Mouse (Mus musculus): Measurements from ENCODE around the gene Tescl. TPM values are rescaled to one million over a fixed set of nuclear protein-coding genes. Genes with fewer than 3 reads are reported as not detected.

The Tescl gene
- polyA plus RNA-seq, 1 experiment from 2014 or later, result not detected

DNA sequence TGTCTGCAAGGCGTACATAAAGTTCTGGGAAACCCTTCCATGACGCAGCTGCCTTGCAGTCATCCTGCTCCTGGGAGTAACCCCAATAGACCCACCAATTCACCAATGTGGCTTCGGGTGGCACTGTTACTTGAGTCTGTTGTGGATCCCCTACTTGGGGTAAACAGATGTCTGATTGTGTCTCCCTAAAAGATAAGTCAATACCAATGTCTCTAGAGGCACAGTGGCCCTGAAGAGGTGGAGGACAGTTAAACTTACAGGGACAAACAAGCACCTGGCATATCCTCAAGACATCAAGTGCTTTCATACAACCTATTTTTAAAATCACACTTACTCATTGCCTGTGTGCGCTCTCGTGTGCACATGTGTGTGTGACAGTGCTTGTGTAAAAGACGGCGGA lies 38.4 kb downstream of the Tescl start:
- Histone ChIP-seq H3K36me3 (peaks cover 69% of the 10 kb centered on the region), H3K9me3 (no peaks in the 10 kb centered on the region), H3K27me3 (no peaks in the 10 kb centered on the region), H3K9ac (replicated peaks) (no peak overlapping the region), H3K4me2 (replicated peaks) (no peak overlapping the region), H3K27ac (no peak overlapping the region), H3K4me3 (replicated peaks) (no peak overlapping the region), H3K4me1 (replicated peaks) (peaks cover 21% of the 10 kb centered on the region)
- ATAC-seq, result no peak
- WGBS, result 99% methylated on average over 7 of the region's 7 CpGs

DNA sequence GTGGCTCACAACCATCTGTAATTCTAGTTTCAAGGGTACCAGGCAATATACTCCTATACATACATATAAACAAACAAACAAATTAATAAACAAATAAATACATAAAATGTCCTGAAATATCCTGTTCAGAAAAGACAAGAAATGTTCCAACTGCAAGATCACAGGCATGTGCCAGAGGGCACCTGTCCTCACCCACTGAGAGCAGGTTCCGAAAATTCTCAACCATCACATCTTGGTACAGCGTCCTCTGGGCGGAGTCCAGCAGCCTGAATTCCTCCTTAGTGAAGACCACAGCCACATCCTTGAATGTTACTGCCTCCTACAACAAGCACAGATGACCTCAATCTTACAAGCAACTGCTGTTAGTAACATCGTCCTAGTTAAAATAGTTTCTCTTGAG lies 39.0 kb downstream of the Tescl start:
- Histone ChIP-seq H3K9ac (replicated peaks) (no peak overlapping the region), H3K27me3 (no peaks in the 10 kb centered on the region), H3K4me3 (replicated peaks) (no peak overlapping the region), H3K4me1 (replicated peaks) (peaks cover 15% of the 10 kb centered on the region), H3K9me3 (no peaks in the 10 kb centered on the region), H3K4me2 (replicated peaks) (no peak overlapping the region), H3K27ac (no peak overlapping the region), H3K36me3 (peaks cover 75% of the 10 kb centered on the region)
- WGBS, result 94% methylated on average over 4 of the region's 4 CpGs
- no peak for ATAC-seq

DNA sequence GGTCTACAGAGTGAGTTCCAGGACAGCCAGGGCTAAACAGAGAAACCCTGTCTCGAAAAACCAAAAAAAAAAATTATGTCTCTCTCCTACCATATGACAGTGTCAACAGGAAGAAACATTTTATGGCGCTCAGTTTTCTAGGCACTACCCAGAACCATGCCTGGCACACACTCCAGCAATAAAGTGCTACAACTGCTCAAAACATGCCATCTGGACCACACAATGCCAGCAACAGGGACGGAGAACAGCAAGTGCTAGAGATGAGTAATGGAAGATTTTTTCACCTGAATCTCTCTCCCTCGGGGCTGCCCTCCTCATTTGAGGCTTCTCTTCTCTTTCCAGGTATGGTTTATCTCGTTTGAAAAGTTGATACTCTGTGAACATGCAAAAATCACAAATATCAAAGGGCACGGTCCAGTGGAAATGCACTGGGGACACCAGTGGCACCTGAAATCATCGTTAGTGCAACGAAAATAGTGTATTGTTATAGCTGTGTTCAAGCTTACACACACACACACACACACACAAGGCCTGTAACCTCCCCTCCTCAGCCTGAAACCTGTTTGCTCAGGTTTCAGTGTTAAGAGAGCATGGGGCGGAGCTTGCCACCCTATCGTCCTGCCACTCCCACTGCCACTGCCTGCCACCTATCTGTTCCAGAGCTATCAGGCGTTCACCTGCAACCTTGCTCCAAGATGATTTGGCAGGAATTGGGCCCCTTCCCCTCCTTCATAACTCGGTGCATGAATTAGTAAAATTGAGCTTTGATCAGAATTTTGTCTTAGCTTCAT lies 40.5 kb downstream of the Tescl start:
- no peak overlapping the region for H3K4me2 ChIP-seq (replicated peaks)
- 92% methylated on average over 12 of the region's 12 CpGs for WGBS
- ATAC-seq, result no peak
- H3K9me3 ChIP-seq, result no peaks in the 10 kb centered on the region
- peaks cover 11% of the 10 kb centered on the region for H3K4me1 ChIP-seq (replicated peaks)
- peaks cover 88% of the 10 kb centered on the region for H3K36me3 ChIP-seq
- no peak overlapping the region for H3K4me3 ChIP-seq (replicated peaks)
- no peaks in the 10 kb centered on the region for H3K27me3 ChIP-seq
- no peak overlapping the region for H3K9ac ChIP-seq (replicated peaks)
- no peak overlapping the region for H3K27ac ChIP-seq

DNA sequence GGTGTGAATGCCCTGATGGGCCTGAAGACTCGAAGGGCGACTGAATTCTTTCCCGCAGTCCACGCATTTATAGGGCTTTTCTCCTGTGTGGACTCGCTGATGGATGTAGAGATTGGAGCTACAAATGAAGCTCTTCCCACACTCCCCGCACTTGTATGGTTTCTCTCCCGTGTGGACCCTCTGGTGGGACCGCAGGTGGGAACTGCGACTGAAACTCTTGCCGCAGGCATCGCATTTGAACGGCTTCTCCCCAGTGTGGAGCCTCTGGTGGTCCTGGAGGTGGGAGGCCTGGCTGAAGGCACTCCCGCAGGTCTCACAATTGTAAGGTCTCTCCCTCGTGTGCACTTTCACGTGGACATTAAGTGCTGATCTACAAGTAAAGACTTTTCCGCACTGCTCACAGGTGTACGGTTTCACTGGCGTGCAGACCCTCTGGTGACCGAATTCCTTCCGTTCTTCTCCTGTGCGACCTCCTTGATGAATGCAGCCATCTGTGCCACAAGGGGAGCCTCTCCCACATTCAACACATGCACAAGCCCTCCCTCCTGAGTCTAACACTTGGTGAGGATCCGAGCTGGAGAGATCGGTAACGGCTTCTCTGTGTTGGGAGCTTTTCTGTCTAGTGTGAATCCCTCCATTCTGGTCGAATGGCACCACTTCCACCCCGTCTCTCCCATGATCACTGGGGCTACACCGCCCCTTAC lies 42.2 kb downstream of the Tescl start:
- no peak overlapping the region for H3K27ac ChIP-seq
- no peak overlapping the region for H3K9ac ChIP-seq (replicated peaks)
- no peak overlapping the region for H3K4me3 ChIP-seq (replicated peaks)
- H3K9me3 ChIP-seq, result no peaks in the 10 kb centered on the region
- no peaks in the 10 kb centered on the region for H3K27me3 ChIP-seq
- H3K4me2 ChIP-seq (replicated peaks), result no peak overlapping the region
- peaks cover 97% of the 10 kb centered on the region for H3K36me3 ChIP-seq
- ATAC-seq, result no peak
- H3K4me1 ChIP-seq (replicated peaks), result no peaks in the 10 kb centered on the region
- 92% methylated on average over 27 of the region's 27 CpGs for WGBS

DNA sequence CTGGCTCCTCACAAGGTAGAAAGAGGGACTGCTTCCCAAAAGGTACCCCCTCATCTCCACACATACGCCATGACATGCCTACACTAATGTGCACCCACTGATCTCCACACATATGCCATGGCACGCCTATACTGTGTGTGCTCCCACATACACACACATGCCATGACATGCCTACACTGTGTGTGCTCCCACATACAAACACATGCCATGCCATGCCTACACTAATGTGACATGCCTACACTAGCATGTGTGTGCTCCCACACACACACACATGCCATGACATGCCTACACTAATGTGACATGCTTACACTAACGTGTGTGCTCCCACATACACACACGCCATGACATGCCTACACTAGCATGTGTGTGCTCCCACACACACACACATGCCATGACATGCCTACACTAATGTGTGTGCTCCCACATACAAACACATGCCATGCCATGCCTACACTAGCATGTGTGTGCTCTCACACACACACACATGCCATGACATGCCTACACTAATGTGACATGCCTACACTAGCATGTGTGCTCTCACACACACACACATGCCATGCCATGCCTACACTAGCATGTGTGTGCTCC lies 43.5 kb downstream of the Tescl start:
- H3K36me3 ChIP-seq, result peaks cover 85% of the 10 kb centered on the region
- H3K4me3 ChIP-seq (replicated peaks), result no peak overlapping the region
- no peak overlapping the region for H3K4me2 ChIP-seq (replicated peaks)
- no peaks in the 10 kb centered on the region for H3K9me3 ChIP-seq
- no peak overlapping the region for H3K9ac ChIP-seq (replicated peaks)
- ATAC-seq, result no peak
- 96% methylated on average over 4 of the region's 4 CpGs for WGBS
- H3K4me1 ChIP-seq (replicated peaks), result no peaks in the 10 kb centered on the region
- no peak overlapping the region for H3K27ac ChIP-seq
- no peaks in the 10 kb centered on the region for H3K27me3 ChIP-seq

DNA sequence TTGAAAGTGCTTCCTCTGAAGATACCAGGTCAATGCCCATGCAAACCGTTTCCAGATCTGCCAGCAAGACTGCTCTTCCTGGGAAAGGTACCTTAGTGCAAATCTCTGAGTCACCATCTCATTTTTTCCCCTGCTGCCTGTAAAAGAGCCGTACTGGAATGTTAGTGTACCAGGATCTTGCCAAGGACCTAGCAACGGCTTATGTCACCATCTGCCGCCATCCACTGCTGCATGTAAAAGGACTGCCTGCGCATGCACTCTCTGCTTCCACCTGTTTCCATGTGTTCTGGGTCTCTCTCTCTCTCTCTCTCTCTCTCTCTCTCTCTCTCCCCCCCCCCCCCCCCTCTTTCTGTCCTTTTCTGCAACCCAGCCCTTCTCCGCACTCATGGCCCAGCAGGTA lies 45.2 kb downstream of the Tescl start:
- Histone ChIP-seq H3K4me1 (replicated peaks) (no peaks in the 10 kb centered on the region), H3K4me2 (replicated peaks) (no peak overlapping the region), H3K27me3 (no peaks in the 10 kb centered on the region), H3K27ac (no peak overlapping the region), H3K4me3 (replicated peaks) (no peak overlapping the region), H3K9me3 (no peaks in the 10 kb centered on the region), H3K36me3 (peaks cover 68% of the 10 kb centered on the region), H3K9ac (replicated peaks) (no peak overlapping the region)
- no peak for ATAC-seq
- WGBS, result 94% methylated on average over 6 of the region's 6 CpGs

DNA sequence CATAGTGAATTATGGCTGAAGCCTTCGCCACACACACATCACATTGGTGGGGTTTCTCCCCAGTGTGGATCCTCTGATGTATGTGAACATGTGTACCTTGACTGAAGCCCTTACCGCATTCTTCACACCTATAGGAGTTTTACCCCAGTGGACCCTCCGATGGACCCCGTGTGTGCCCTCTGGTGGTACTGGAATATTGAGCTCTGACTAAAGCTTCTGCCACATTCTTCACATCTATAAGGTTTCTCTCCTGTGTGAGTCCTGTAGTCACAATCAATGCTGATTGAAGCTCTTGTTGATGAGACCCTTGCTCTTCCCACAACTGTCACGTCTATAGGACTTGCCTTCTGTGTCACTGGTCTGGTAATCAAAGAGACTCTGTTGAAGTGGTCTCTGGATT lies 46.1 kb downstream of the Tescl start:
- ATAC-seq, result no peak
- 93% methylated on average over 5 of the region's 5 CpGs for WGBS
- no peak overlapping the region for H3K9ac ChIP-seq (replicated peaks)
- H3K27ac ChIP-seq, result no peak overlapping the region
- no peaks in the 10 kb centered on the region for H3K27me3 ChIP-seq
- no peak overlapping the region for H3K4me3 ChIP-seq (replicated peaks)
- no peaks in the 10 kb centered on the region for H3K9me3 ChIP-seq
- no peaks in the 10 kb centered on the region for H3K4me1 ChIP-seq (replicated peaks)
- H3K36me3 ChIP-seq, result peaks cover 60% of the 10 kb centered on the region
- H3K4me2 ChIP-seq (replicated peaks), result no peak overlapping the region

DNA sequence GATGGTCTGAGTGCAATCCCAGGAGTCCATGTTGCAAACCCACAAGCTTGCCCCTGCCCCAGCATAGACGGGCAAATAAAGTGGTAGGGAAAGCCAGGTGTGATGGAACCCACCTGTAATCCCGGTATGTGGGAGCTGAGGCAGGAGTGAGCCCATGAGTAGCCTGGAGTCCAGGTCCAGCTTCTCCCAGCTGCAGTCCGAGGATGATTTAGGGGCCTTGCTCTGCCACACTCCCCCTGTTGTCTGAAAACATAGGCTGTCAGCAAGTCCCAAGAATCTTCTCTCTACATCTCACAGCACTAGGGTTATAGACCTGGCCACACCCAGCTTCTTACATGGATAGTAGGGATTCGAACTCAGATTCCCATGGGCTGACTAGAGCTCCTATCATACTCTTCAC lies 46.8 kb downstream of the Tescl start:
- Histone ChIP-seq H3K27me3 (no peaks in the 10 kb centered on the region), H3K4me3 (replicated peaks) (no peak overlapping the region), H3K27ac (no peak overlapping the region), H3K9ac (replicated peaks) (no peak overlapping the region), H3K4me1 (replicated peaks) (no peaks in the 10 kb centered on the region), H3K9me3 (no peaks in the 10 kb centered on the region), H3K4me2 (replicated peaks) (no peak overlapping the region), H3K36me3 (peaks cover 52% of the 10 kb centered on the region)
- no peak for ATAC-seq
- 89% methylated on average over 4 of the region's 4 CpGs for WGBS

DNA sequence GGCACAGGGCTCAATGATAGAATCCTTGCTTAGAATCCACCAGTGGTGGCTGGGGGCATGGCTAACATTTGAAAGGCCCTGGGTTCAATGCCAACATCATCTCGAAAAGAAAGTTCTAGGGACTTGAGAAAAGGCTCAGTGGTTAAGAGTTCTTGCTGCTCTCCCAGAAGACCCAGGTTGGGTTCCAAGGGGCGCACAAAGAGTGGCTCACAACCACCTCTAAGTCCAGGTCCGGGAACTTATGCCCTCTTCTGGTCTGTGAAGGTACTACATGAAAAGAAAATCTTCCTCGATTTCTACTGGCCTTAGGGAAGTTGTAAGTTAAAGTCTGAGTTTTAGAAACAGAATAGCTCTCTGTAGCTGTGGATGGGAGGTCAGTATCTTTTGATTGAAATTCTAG lies 47.6 kb downstream of the Tescl start:
- Histone ChIP-seq H3K27ac (no peak overlapping the region), H3K36me3 (peaks cover 44% of the 10 kb centered on the region), H3K9ac (replicated peaks) (no peak overlapping the region), H3K27me3 (no peaks in the 10 kb centered on the region), H3K4me1 (replicated peaks) (no peaks in the 10 kb centered on the region), H3K9me3 (no peaks in the 10 kb centered on the region), H3K4me2 (replicated peaks) (no peak overlapping the region), H3K4me3 (replicated peaks) (no peak overlapping the region)
- no peak for ATAC-seq
- 59% methylated on average over 4 of the region's 4 CpGs for WGBS

Small RNAs within 50 kb of the gene (microRNA-seq; reads per million reads assigned to microRNA genes)
- not detected for gene Gm27592

Other genes starting within 250 kb of the Tescl start
- gene Zfp112, start 221.6 kb downstream of the Tescl start, polyA plus RNA-seq (2015; fragmentation: Nextera tagmentation; extraction: Ambion mirVana), result 9.7 and 11.3 TPM in 2 replicates
- 20.6 and 21.4 TPM in 2 replicates for gene Zfp235, start 199.8 kb downstream of the Tescl start, polyA plus RNA-seq (2015; fragmentation: Nextera tagmentation; extraction: Ambion mirVana)
- gene Zfp114, start 158.9 kb downstream of the Tescl start, polyA plus RNA-seq (2015; fragmentation: Nextera tagmentation; extraction: Ambion mirVana), result 4.8 and 5.2 TPM in 2 replicates
- gene Zfp111, start 122.5 kb downstream of the Tescl start, polyA plus RNA-seq (2015; fragmentation: Nextera tagmentation; extraction: Ambion mirVana), result 5.7 and 9.2 TPM in 2 replicates
- 3.9 and 4.5 TPM in 2 replicates for gene Zfp109, start 96.4 kb downstream of the Tescl start, polyA plus RNA-seq (2015; fragmentation: Nextera tagmentation; extraction: Ambion mirVana)
- 4.6 and 5.1 TPM in 2 replicates for gene Zfp108, start 79.1 kb downstream of the Tescl start, polyA plus RNA-seq (2015; fragmentation: Nextera tagmentation; extraction: Ambion mirVana)
- gene Zfp93, start 63.5 kb downstream of the Tescl start, polyA plus RNA-seq (2015; fragmentation: Nextera tagmentation; extraction: Ambion mirVana), result 7.7 and 7.8 TPM in 2 replicates
- gene Zfp61, start 32.7 kb downstream of the Tescl start, polyA plus RNA-seq (2015; fragmentation: Nextera tagmentation; extraction: Ambion mirVana), result 41.2 and 49.4 TPM in 2 replicates
- 19.4 and 22.0 TPM in 2 replicates for gene Zfp94, start 17.3 kb downstream of the Tescl start, polyA plus RNA-seq (2015; fragmentation: Nextera tagmentation; extraction: Ambion mirVana)
- not detected in 2 replicates for gene Lypd5, start 15.3 kb upstream of the Tescl start, polyA plus RNA-seq (2015; fragmentation: Nextera tagmentation; extraction: Ambion mirVana)
- gene Kcnn4, start 36.3 kb upstream of the Tescl start, polyA plus RNA-seq (2015; fragmentation: Nextera tagmentation; extraction: Ambion mirVana), result 0.40 and 0.66 TPM in 2 replicates
- 32.9 and 33.5 TPM in 2 replicates for gene Smg9, start 65.7 kb upstream of the Tescl start, polyA plus RNA-seq (2015; fragmentation: Nextera tagmentation; extraction: Ambion mirVana)
- not detected in 2 replicates for gene Irgc1, start 118.4 kb upstream of the Tescl start, polyA plus RNA-seq (2015; fragmentation: Nextera tagmentation; extraction: Ambion mirVana)
- 1.0 and 1.2 TPM in 2 replicates for gene Plaur, start 128.5 kb upstream of the Tescl start, polyA plus RNA-seq (2015; fragmentation: Nextera tagmentation; extraction: Ambion mirVana)
- 52.4 and 67.8 TPM in 2 replicates for gene Cadm4, start 148.1 kb upstream of the Tescl start, polyA plus RNA-seq (2015; fragmentation: Nextera tagmentation; extraction: Ambion mirVana)
- gene Zfp428, start 173.1 kb upstream of the Tescl start, polyA plus RNA-seq (2015; fragmentation: Nextera tagmentation; extraction: Ambion mirVana), result 234 and 261 TPM in 2 replicates
- 1.2 and 1.9 TPM in 2 replicates for gene AC161166.1, start 178.5 kb upstream of the Tescl start, polyA plus RNA-seq (2015; fragmentation: Nextera tagmentation; extraction: Ambion mirVana)
- 20.3 and 25.3 TPM in 2 replicates for gene Irgq, start 196.8 kb upstream of the Tescl start, polyA plus RNA-seq (2015; fragmentation: Nextera tagmentation; extraction: Ambion mirVana)
- not detected in 2 replicates for gene Pinlyp, start 212.2 kb upstream of the Tescl start, polyA plus RNA-seq (2015; fragmentation: Nextera tagmentation; extraction: Ambion mirVana)
- gene Xrcc1, start 212.4 kb upstream of the Tescl start, polyA plus RNA-seq (2015; fragmentation: Nextera tagmentation; extraction: Ambion mirVana), result 65.8 and 71.4 TPM in 2 replicates

Measured in midbrain, embryonic 13.5 days (tissue).